Mouse (Mus musculus): Measurements from ENCODE around the gene Lipm. TPM values are rescaled to one million over a fixed set of nuclear protein-coding genes. Genes with fewer than 3 reads are reported as not detected.

Gene Lipm
- polyA plus RNA-seq, 1 experiment from 2014 or later, result 35.0 TPM

GRCm38 (mm10) chr19:34151909-34152308 is 51.2 kb downstream of the Lipm start:
- TF ChIP-seq CTCF (IDR thresholded peaks at IDR 0.05; ENCODE audit: low read depth), result peak; percentile 84
- TF ChIP-seq EP300 (optimal IDR thresholded peaks at IDR 0.05), result no peak
- Histone ChIP-seq H3K9me3 (ENCODE audit: control insufficient read depth, low read length) (no peaks in the 10 kb centered on the region), H3K27me3 (ENCODE audit: control insufficient read depth, insufficient read depth, low read length) (no peaks in the 10 kb centered on the region), H3K9ac (ENCODE audit: low read length) (no peak overlapping the region), H3K4me3 (ENCODE audit: low read depth, low read length) (no peak overlapping the region), H3K4me2 (replicated peaks; ENCODE audit: low read depth) (no peak overlapping the region), H3K27ac (replicated peaks) (no peak overlapping the region), H3K4me1 (replicated peaks; ENCODE audit: control insufficient read depth, insufficient read depth) (no peaks in the 10 kb centered on the region), H3K36me3 (ENCODE audit: control insufficient read depth, insufficient read depth, low read length) (no peaks in the 10 kb centered on the region)
- 59% methylated on average over 1 of the region's 1 CpGs for WGBS
- no peak for DNase-seq (ENCODE audit: low spot score)
- ATAC-seq (ENCODE audit: low FRiP score, low TSS enrichment), result no peak

GRCm38 (mm10) chr19:34153263-34154144 is 52.8 kb downstream of the Lipm start:
- 68% methylated on average over 6 of the region's 6 CpGs for WGBS
- no peak for DNase-seq (ENCODE audit: low spot score)

DNA sequence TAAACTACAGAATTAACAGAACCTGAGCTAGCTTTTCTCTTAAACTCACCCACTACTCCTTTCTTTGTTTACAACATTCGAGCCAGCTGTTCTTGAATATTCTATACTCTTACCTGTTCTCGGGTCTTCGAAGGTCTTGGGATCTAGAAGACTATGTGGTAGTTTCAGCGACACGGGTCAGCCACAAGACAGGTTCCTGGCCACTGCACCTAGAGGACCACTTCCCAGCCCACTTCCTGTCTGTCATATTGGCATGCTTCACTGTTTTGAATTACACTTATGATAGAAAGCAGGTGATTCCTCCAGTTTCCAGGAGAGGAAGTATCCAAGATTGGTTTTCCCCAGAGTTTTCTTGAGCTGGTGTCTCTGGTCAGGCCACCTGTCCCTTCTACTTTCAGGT is 62.0 kb downstream of the Lipm start:
- ATAC-seq (ENCODE audit: low FRiP score, low TSS enrichment), result no peak
- Histone ChIP-seq H3K9me3 (ENCODE audit: control insufficient read depth, low read length) (no peaks in the 10 kb centered on the region), H3K27ac (replicated peaks) (no peak overlapping the region), H3K36me3 (ENCODE audit: control insufficient read depth, insufficient read depth, low read length) (no peaks in the 10 kb centered on the region), H3K4me2 (replicated peaks; ENCODE audit: low read depth) (no peak overlapping the region), H3K4me3 (ENCODE audit: low read depth, low read length) (no peak overlapping the region), H3K9ac (ENCODE audit: low read length) (no peak overlapping the region), H3K27me3 (ENCODE audit: control insufficient read depth, insufficient read depth, low read length) (no peaks in the 10 kb centered on the region), H3K4me1 (replicated peaks; ENCODE audit: control insufficient read depth, insufficient read depth) (no peaks in the 10 kb centered on the region)
- TF ChIP-seq EP300 (optimal IDR thresholded peaks at IDR 0.05), result no peak
- no peak for TF ChIP-seq CTCF (IDR thresholded peaks at IDR 0.05; ENCODE audit: low read depth)
- DNase-seq (ENCODE audit: low spot score), result no peak
- 82% methylated on average over 5 of the region's 5 CpGs for WGBS

More at GRCm38 (mm10) chr19:34153263-34154144, 52.8 kb downstream of the Lipm start:
- ATAC-seq (ENCODE audit: low FRiP score, low TSS enrichment), result no peak
- Histone ChIP-seq H3K27ac (replicated peaks) (no peak overlapping the region), H3K9ac (ENCODE audit: low read length) (no peak overlapping the region), H3K27me3 (ENCODE audit: control insufficient read depth, insufficient read depth, low read length) (no peaks in the 10 kb centered on the region), H3K9me3 (ENCODE audit: control insufficient read depth, low read length) (no peaks in the 10 kb centered on the region), H3K4me3 (ENCODE audit: low read depth, low read length) (no peak overlapping the region), H3K4me2 (replicated peaks; ENCODE audit: low read depth) (no peak overlapping the region), H3K36me3 (ENCODE audit: control insufficient read depth, insufficient read depth, low read length) (no peaks in the 10 kb centered on the region), H3K4me1 (replicated peaks; ENCODE audit: control insufficient read depth, insufficient read depth) (no peaks in the 10 kb centered on the region)
- TF ChIP-seq CTCF (IDR thresholded peaks at IDR 0.05; ENCODE audit: low read depth), result no peak
- no peak for TF ChIP-seq EP300 (optimal IDR thresholded peaks at IDR 0.05)

DNA sequence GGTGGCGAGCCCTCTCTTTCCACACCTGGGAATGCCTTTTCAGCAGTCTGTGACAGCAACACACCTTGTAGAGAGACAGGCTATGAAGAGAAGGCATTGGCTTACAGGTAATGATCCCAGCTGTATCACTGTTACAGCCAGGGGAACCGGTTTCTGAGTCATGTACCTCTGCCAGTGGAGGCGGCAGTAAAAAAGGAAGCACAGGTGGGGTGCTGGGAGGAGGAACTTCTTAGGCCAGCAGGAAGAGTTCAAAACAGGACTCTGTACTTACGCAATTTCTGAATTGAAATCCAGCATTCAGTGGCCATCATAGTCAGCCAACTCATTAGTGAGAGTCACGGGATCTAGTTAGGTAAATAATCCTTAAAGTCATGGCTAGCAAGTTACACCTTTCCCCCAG is 65.2 kb downstream of the Lipm start, which contains the start of gene Ankrd22:
TSS of gene Ankrd22 (minus strand) at position 163 of the 400 bp plus-strand sequence.
- Histone ChIP-seq H3K4me3 (ENCODE audit: low read depth, low read length) (peak within 1 kb of the TSS; percentile 24), H3K9ac (ENCODE audit: low read length) (no peak within 1 kb of the TSS), H3K27me3 (ENCODE audit: control insufficient read depth, insufficient read depth, low read length) (no peaks in the 10 kb centered on the region), H3K4me2 (replicated peaks; ENCODE audit: low read depth) (peak within 1 kb of the TSS; percentile 33), H3K36me3 (ENCODE audit: control insufficient read depth, insufficient read depth, low read length) (no peaks in the 10 kb centered on the region), H3K4me1 (replicated peaks; ENCODE audit: control insufficient read depth, insufficient read depth) (no peaks in the 10 kb centered on the region), H3K9me3 (ENCODE audit: control insufficient read depth, low read length) (no peaks in the 10 kb centered on the region), H3K27ac (replicated peaks) (peak within 1 kb of the TSS; percentile 78)
- ATAC-seq (ENCODE audit: low FRiP score, low TSS enrichment), result peak; percentile 98
- peak; percentile 86 for DNase-seq (ENCODE audit: low spot score)
- TF ChIP-seq CTCF (IDR thresholded peaks at IDR 0.05; ENCODE audit: low read depth), result no peak
- peak; percentile 74 for TF ChIP-seq EP300 (optimal IDR thresholded peaks at IDR 0.05)
- 44% methylated on average over 5 of the region's 5 CpGs for WGBS

DNA sequence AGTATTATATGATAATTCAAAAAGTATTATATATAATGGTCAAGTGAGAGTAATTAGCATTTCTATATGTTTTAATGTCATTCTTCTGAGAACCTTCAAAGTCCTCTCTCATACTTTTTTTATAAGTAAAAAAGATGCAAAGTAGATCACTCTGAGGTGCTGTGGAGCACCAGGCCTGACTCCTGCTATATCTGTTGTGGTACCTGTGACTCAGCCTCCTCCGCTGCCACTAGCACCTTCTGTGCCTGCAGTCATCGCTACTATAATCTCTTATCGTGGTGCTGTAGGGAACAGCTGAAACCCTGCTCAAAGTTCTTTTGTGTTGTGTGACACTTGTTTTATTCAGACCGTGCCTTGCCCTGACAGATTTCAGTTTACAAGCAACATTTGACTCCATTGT is 65.7 kb downstream of the Lipm start:
- ATAC-seq (ENCODE audit: low FRiP score, low TSS enrichment) (peak; percentile 74), DNase-seq (ENCODE audit: low spot score) (peak; percentile 28)
- H3K9ac ChIP-seq (ENCODE audit: low read length), result no peak overlapping the region
- H3K4me2 ChIP-seq (replicated peaks; ENCODE audit: low read depth), result no peak overlapping the region
- H3K27ac ChIP-seq (replicated peaks), result no peak overlapping the region; the same call in 1 of the 2 replicates
- no peak overlapping the region for H3K4me3 ChIP-seq (ENCODE audit: low read depth, low read length)
- TF ChIP-seq CTCF (IDR thresholded peaks at IDR 0.05; ENCODE audit: low read depth) (no peak), EP300 (optimal IDR thresholded peaks at IDR 0.05) (no peak)
- H3K27me3 ChIP-seq (ENCODE audit: control insufficient read depth, insufficient read depth, low read length), result no peaks in the 10 kb centered on the region
- 51% methylated on average over 4 of the region's 4 CpGs for WGBS
- H3K36me3 ChIP-seq (ENCODE audit: control insufficient read depth, insufficient read depth, low read length), result no peaks in the 10 kb centered on the region
- no peaks in the 10 kb centered on the region for H3K9me3 ChIP-seq (ENCODE audit: control insufficient read depth, low read length)
- H3K4me1 ChIP-seq (replicated peaks; ENCODE audit: control insufficient read depth, insufficient read depth), result no peaks in the 10 kb centered on the region
